Comparison of ENCODE assay signal across 8 mouse cellular contexts in genomic region chr10:85389286-85390139, GRCm38 (mm10). TPM values are rescaled to one million over a fixed set of nuclear protein-coding genes. Genes with fewer than 3 reads are reported as not detected.
A peak's percentile ranks its signal among the peaks of the same experiment; 100 is the strongest.
DNase-seq lines count a peak whose midpoint lies in the region; ATAC-seq and TF ChIP-seq lines count a peak whose summit lies in the region.

No protein-coding gene starts in this region.

- peaks cover 33% of the 10 kb centered on the region for H3K27me3 ChIP-seq in hindbrain, embryonic 10.5 days (ENCODE audit: insufficient read depth, poor library complexity, severe bottlenecking)
- peaks cover 11% of the 10 kb centered on the region; the same call in 1 of the 2 replicates for H3K27me3 ChIP-seq in neural tube, embryonic 11.5 days (ENCODE audit: control insufficient read depth, insufficient read depth, low read length)

- H3K4me2 ChIP-seq in neural tube, embryonic 11.5 days (ENCODE audit: low read depth): peak overlapping the region; percentile 26

- TF ChIP-seq CTCF in left cerebral cortex, adult 2 months (IDR thresholded peaks at IDR 0.05): no peak

- H3K9ac ChIP-seq in neural tube, embryonic 11.5 days (ENCODE audit: low read length): no peak overlapping the region

- ATAC-seq in neural tube, embryonic 11.5 days (ENCODE audit: insufficient read depth, low FRiP score, low TSS enrichment): no peak

- intact Hi-C loops in left cerebral cortex, adult 2 months (cut with DNase I): loop anchor here (5.0 kb wide), 2 partner anchors 208 to 238 kb away; no protein-coding TSS in a partner anchor

- WGBS in hindbrain, embryonic 10.5 days: 46% methylated on average over 23 of the region's 23 CpGs
- 51% methylated on average over 23 of the region's 23 CpGs for WGBS in neural tube, embryonic 11.5 days

- H3K4me1 ChIP-seq in hindbrain, embryonic 10.5 days (replicated peaks): peaks cover 43% of the 10 kb centered on the region
- H3K4me1 ChIP-seq in neural tube, embryonic 11.5 days (ENCODE audit: control insufficient read depth, insufficient read depth, low read length): peaks cover 8% of the 10 kb centered on the region; the same call in 1 of the 2 replicates

- 0 out of 2 replicates have a peak overlapping the region, but pooled peaks have one; percentile 1 for H3K4me3 ChIP-seq in left cerebral cortex, adult 2 months
- peak overlapping the region; percentile 79 for H3K4me3 ChIP-seq in hindbrain, embryonic 10.5 days
- peak overlapping the region; percentile 12; the same call in 1 of the 2 replicates for H3K4me3 ChIP-seq in neural tube, embryonic 11.5 days (ENCODE audit: low read depth, low read length)

- no peaks in the 10 kb centered on the region for H3K9me3 ChIP-seq in hindbrain, embryonic 10.5 days
- no peaks in the 10 kb centered on the region for H3K9me3 ChIP-seq in neural tube, embryonic 11.5 days (ENCODE audit: control insufficient read depth, low read length)

- H3K27ac ChIP-seq in left cerebral cortex, adult 2 months: no peak overlapping the region
- H3K27ac ChIP-seq in hindbrain, embryonic 10.5 days: no peak overlapping the region
- no peak overlapping the region for H3K27ac ChIP-seq in neural tube, embryonic 11.5 days (ENCODE audit: low read depth, low read length)

- no peak for DNase-seq in left cerebral cortex, adult 2 months (ENCODE audit: extremely low spot score in 1 of 2, low spot score in 2 of 2)
- no peak for DNase-seq in left cerebral cortex, adult 18-20 months (ENCODE audit: low spot score in 2 of 2)
- DNase-seq in brain, adult 2 months (ENCODE audit: low read depth, low spot score): peak; percentile 10
- peak; percentile 29 for DNase-seq in hindbrain, embryonic 10.5 days (ENCODE audit: low spot score)
- peak; percentile 19 for DNase-seq in neural tube, embryonic 11.5 days (ENCODE audit: low spot score)
- no peak for DNase-seq in yolk sac, embryonic 10.5 days (ENCODE audit: low spot score)
- DNase-seq in gastrocnemius, postnatal 25 days: no peak
- DNase-seq in lung, adult 18-20 months: no peak

- H3K36me3 ChIP-seq in hindbrain, embryonic 10.5 days: no peaks in the 10 kb centered on the region
- H3K36me3 ChIP-seq in neural tube, embryonic 11.5 days (ENCODE audit: control insufficient read depth, insufficient read depth, low read length): no peaks in the 10 kb centered on the region

RNA-seq across cellular contexts. Expression of gene Btbd11, which starts 2.9 kb away (rescaled TPM):
- 10 to 100 TPM; 26.9 to 33.7 TPM for total RNA-seq in left cerebral cortex, adult 2 months (2021)
- 10 to 100 TPM; 25.4 to 28.3 TPM for total RNA-seq in left cerebral cortex, adult 18-20 months (2021)
- 5.6 and 8.4 TPM in 2 replicates for polyA plus RNA-seq in hindbrain, embryonic 10.5 days (2016; fragmentation: Nextera tagmentation; extraction: Ambion mirVana)
- polyA plus RNA-seq in neural tube, embryonic 11.5 days (2014; fragmentation: Nextera tagmentation; extraction: Ambion mirVana): 6.3 and 6.6 TPM in 2 replicates
- total RNA-seq in gastrocnemius, postnatal 25 days (2021): 1 to 10 TPM in 1 of 2 experiments, under 1 TPM in 1; 0.62 to 1.0 TPM

Comparison
In these comparisons a context has a peak if more than half of its experiments do, and no peak if none do; other contexts are left out.
1. DNase-seq: peak in brain, adult 2 months (single experiment), hindbrain, embryonic 10.5 days (single experiment) and neural tube, embryonic 11.5 days (single experiment); none in left cerebral cortex, adult 2 months (0 of 2), left cerebral cortex, adult 18-20 months (0 of 2), yolk sac, embryonic 10.5 days (single experiment), gastrocnemius, postnatal 25 days (single experiment) and lung, adult 18-20 months (0 of 2).
2. H3K4me3 ChIP-seq: peak in every context shown above with its lines; median percentile 79 in hindbrain, embryonic 10.5 days; 12 in neural tube, embryonic 11.5 days; 1 in left cerebral cortex, adult 2 months.
3. RNA of gene Btbd11, which starts 2.9 kb away (total RNA-seq): 26.9 to 33.7 TPM in left cerebral cortex, adult 2 months and 25.4 to 28.3 TPM in left cerebral cortex, adult 18-20 months; 0.62 to 1.0 TPM in gastrocnemius, postnatal 25 days; every median in the first group is over 10 times any median in the second.